Mouse (Mus musculus): ENCODE measurements around the gene Folr1. TPM values are rescaled to one million over a fixed set of nuclear protein-coding genes. Genes with fewer than 3 reads are reported as not detected.

The Folr1 gene
- polyA plus RNA-seq, 1 experiment from 2014 or later = 79.2 TPM

DNA sequence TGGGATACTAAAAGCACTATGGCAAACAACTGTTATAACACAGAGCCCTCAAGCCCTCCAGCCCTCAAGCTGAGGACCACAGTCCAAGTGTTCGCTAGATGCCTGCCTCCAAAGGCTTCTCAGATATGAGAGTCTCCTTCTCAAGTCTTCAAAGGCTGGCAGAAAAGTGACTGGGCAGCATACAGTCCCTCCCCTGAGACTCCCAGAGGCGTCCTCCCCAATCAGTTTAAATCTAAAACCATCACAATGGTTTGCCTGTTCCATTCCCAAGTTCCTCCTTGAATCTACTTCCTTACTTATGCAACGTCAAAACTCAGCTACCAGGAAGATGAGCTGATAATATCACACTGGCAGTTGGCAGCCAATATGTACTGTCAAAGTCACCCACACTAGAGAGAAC lies 7.2 kb downstream of the Folr1 start, which contains the start of gene Anapc15:
Anapc15 (plus strand) TSS at position 301 of the 400 bp plus-strand sequence.
- Histone ChIP-seq H3K27me3 (replicated peaks; ENCODE audit: control insufficient read depth, insufficient read depth, low read length) (no peaks in the 10 kb centered on the region), H3K4me1 (replicated peaks; ENCODE audit: control insufficient read depth, insufficient read depth, low read length) (no peaks in the 10 kb centered on the region), H3K9ac (ENCODE audit: low read length) (no peak within 1 kb of the TSS), H3K27ac (ENCODE audit: low read depth) (no peak within 1 kb of the TSS), H3K4me3 (ENCODE audit: low read depth, low read length) (no peak within 1 kb of the TSS), H3K9me3 (ENCODE audit: control insufficient read depth, low read length) (no peaks in the 10 kb centered on the region), H3K4me2 (ENCODE audit: low read length) (no peak within 1 kb of the TSS), H3K36me3 (ENCODE audit: control insufficient read depth, insufficient read depth, low read length) (no peaks in the 10 kb centered on the region)
- 77% methylated on average over 3 of the region's 3 CpGs for WGBS
- no peak for DNase-seq (ENCODE audit: low spot score)
- ATAC-seq (replicated peaks; ENCODE audit: low FRiP score, low TSS enrichment, low read depth) = no peak

DNA sequence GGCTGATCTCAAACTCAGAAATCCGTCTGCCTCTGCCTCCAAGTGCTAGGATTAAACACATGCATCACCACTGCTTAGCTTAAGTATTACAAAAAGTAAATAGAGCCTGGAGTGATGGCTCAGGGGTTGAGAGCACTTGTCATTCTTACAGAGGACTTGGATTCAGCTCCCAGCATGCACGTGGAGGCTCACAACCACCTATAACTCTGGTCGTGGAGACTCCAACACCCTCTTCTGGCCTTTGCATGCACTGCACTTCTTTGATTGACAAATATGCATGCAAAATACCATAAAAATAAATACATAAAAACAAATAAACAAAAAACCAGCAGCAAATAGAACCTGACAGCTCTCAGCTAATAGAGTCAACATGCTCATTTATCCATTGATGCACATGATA lies 8.3 kb downstream of the Folr1 start:
- no peaks in the 10 kb centered on the region for H3K27me3 ChIP-seq (replicated peaks; ENCODE audit: control insufficient read depth, insufficient read depth, low read length)
- DNase-seq (ENCODE audit: low spot score) = no peak
- H3K36me3 ChIP-seq (ENCODE audit: control insufficient read depth, insufficient read depth, low read length) = no peaks in the 10 kb centered on the region
- no peaks in the 10 kb centered on the region for H3K4me1 ChIP-seq (replicated peaks; ENCODE audit: control insufficient read depth, insufficient read depth, low read length)
- H3K9ac ChIP-seq (ENCODE audit: low read length) = no peak overlapping the region
- ATAC-seq (replicated peaks; ENCODE audit: low FRiP score, low TSS enrichment, low read depth) = no peak
- H3K4me2 ChIP-seq (ENCODE audit: low read length) = no peak overlapping the region
- 71% methylated on average over 3 of the region's 3 CpGs for WGBS
- no peak overlapping the region for H3K4me3 ChIP-seq (ENCODE audit: low read depth, low read length)
- H3K27ac ChIP-seq (ENCODE audit: low read depth) = no peak overlapping the region
- no peaks in the 10 kb centered on the region for H3K9me3 ChIP-seq (ENCODE audit: control insufficient read depth, low read length)

DNA sequence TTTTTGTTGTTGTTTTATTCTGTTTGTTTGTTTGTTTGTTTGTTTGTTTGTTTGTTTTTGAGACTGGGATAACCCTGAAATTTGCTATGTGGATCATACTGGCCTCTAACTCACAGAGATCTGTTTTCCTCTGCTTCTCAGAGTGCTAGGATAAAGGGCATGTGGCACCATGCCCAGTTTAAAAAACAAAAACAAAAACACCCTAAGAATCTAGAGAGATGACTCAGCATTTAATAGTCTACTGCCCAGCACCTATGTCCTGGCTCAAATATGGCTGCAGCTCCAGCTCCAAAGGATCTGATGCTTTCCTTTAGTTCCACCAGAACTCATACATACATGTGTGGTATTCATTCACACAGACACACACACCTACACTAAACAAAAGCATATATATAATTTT lies 9.6 kb downstream of the Folr1 start:
- Histone ChIP-seq H3K27ac (ENCODE audit: low read depth) (no peak overlapping the region), H3K4me1 (replicated peaks; ENCODE audit: control insufficient read depth, insufficient read depth, low read length) (no peaks in the 10 kb centered on the region)
- ATAC-seq (replicated peaks; ENCODE audit: low FRiP score, low TSS enrichment, low read depth) = no peak

DNA sequence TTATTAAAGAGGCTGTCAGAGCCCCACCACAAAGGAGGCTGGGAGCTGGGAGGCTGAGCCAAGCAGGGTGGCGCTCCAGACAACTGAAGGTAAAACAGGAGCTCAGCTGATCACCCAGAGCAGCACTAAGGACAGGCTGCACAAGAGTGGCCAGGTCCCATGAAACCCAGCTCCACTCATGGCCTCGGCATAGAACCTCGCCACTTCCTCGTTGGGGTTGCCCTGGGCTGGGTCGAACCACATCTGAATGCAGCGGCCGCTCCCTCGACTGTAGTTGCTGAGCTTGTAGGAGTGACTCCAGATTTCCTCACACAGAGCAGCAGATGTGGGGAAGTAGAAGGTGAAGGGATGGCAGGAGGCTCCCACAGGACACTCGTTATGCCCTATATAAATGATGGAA lies 12.2 kb downstream of the Folr1 start:
- no peaks in the 10 kb centered on the region for H3K36me3 ChIP-seq (ENCODE audit: control insufficient read depth, insufficient read depth, low read length)
- H3K4me3 ChIP-seq (ENCODE audit: low read depth, low read length) = no peak overlapping the region
- H3K4me2 ChIP-seq (ENCODE audit: low read length) = no peak overlapping the region
- H3K9me3 ChIP-seq (ENCODE audit: control insufficient read depth, low read length) = no peaks in the 10 kb centered on the region
- H3K9ac ChIP-seq (ENCODE audit: low read length) = no peak overlapping the region
- DNase-seq (ENCODE audit: low spot score) (no peak), ATAC-seq (replicated peaks; ENCODE audit: low FRiP score, low TSS enrichment, low read depth) (no peak)
- whole genome bisulfite sequencing = 80% methylated on average over 9 of the region's 9 CpGs
- no peaks in the 10 kb centered on the region for H3K27me3 ChIP-seq (replicated peaks; ENCODE audit: control insufficient read depth, insufficient read depth, low read length)
- H3K4me1 ChIP-seq (replicated peaks; ENCODE audit: control insufficient read depth, insufficient read depth, low read length) = no peaks in the 10 kb centered on the region
- H3K27ac ChIP-seq (ENCODE audit: low read depth) = no peak overlapping the region

More for the DNA sequence above, 9.6 kb downstream of the Folr1 start:
- H3K9ac ChIP-seq (ENCODE audit: low read length) = no peak overlapping the region
- H3K4me3 ChIP-seq (ENCODE audit: low read depth, low read length) = no peak overlapping the region
- no peaks in the 10 kb centered on the region for H3K9me3 ChIP-seq (ENCODE audit: control insufficient read depth, low read length)
- H3K27me3 ChIP-seq (replicated peaks; ENCODE audit: control insufficient read depth, insufficient read depth, low read length) = no peaks in the 10 kb centered on the region
- no peaks in the 10 kb centered on the region for H3K36me3 ChIP-seq (ENCODE audit: control insufficient read depth, insufficient read depth, low read length)
- DNase-seq (ENCODE audit: low spot score) = no peak
- no peak overlapping the region for H3K4me2 ChIP-seq (ENCODE audit: low read length)

DNA sequence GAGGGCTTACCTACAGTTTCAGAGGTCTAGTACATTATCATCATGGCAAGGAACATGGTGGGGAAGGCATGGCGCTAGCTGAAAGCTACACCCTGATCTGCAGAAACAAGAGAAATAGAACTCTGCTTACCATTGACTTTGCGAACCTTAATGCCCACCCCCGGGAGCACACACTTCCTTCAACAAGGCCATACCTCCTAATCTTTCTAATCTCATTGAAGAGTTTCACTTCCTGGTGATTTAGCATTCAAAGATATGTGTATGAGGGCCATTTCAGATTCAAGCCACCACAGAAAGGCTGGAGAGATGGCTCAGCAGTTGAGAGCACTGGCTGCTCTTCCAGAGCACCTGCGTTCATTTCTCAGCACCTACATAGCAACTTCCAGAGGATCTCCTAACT lies 13.5 kb downstream of the Folr1 start, which contains the start of gene Folr2:
Folr2 (minus strand) TSS at position 101 of the 400 bp plus-strand sequence.
- no peak within 1 kb of the TSS for H3K27ac ChIP-seq (ENCODE audit: low read depth)
- no peak within 1 kb of the TSS for H3K9ac ChIP-seq (ENCODE audit: low read length)
- H3K4me3 ChIP-seq (ENCODE audit: low read depth, low read length) = no peak within 1 kb of the TSS
- H3K27me3 ChIP-seq (replicated peaks; ENCODE audit: control insufficient read depth, insufficient read depth, low read length) = no peaks in the 10 kb centered on the region
- no peak for DNase-seq (ENCODE audit: low spot score)
- no peaks in the 10 kb centered on the region for H3K4me1 ChIP-seq (replicated peaks; ENCODE audit: control insufficient read depth, insufficient read depth, low read length)
- no peaks in the 10 kb centered on the region for H3K36me3 ChIP-seq (ENCODE audit: control insufficient read depth, insufficient read depth, low read length)
- no peak within 1 kb of the TSS for H3K4me2 ChIP-seq (ENCODE audit: low read length)
- H3K9me3 ChIP-seq (ENCODE audit: control insufficient read depth, low read length) = no peaks in the 10 kb centered on the region
- WGBS = 93% methylated on average over 4 of the region's 4 CpGs
- ATAC-seq (replicated peaks; ENCODE audit: low FRiP score, low TSS enrichment, low read depth) = no peak

DNA sequence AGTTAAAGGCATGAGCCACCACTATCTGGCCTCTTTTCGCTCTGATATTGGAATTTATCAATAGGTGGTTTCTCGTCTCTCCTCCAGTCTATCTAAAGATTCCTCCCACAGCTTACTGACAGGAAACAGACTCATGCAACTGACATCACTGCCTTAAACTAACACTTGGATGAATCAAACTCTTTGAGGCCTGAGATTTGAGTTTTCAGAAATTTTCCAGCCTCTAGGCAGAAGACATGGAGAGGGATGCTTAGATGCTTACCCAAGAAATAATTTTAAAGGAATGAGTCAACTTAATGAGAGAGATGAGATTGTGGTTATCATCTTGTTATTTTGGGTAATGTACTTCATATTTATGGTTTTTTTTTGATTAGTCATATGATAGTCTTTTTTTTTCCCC lies 16.8 kb downstream of the Folr1 start:
- no peaks in the 10 kb centered on the region for H3K9me3 ChIP-seq (ENCODE audit: control insufficient read depth, low read length)
- ATAC-seq (replicated peaks; ENCODE audit: low FRiP score, low TSS enrichment, low read depth) (no peak), DNase-seq (ENCODE audit: low spot score) (no peak)
- no peaks in the 10 kb centered on the region for H3K27me3 ChIP-seq (replicated peaks; ENCODE audit: control insufficient read depth, insufficient read depth, low read length)
- H3K9ac ChIP-seq (ENCODE audit: low read length) = no peak overlapping the region
- no peaks in the 10 kb centered on the region for H3K36me3 ChIP-seq (ENCODE audit: control insufficient read depth, insufficient read depth, low read length)
- no peak overlapping the region for H3K27ac ChIP-seq (ENCODE audit: low read depth)
- no peak overlapping the region for H3K4me2 ChIP-seq (ENCODE audit: low read length)
- H3K4me1 ChIP-seq (replicated peaks; ENCODE audit: control insufficient read depth, insufficient read depth, low read length) = no peaks in the 10 kb centered on the region
- WGBS = 58% methylated on average over 2 of the region's 2 CpGs
- H3K4me3 ChIP-seq (ENCODE audit: low read depth, low read length) = no peak overlapping the region

GRCm38 (mm10) chr7:101852846-101853245 lies 17.7 kb downstream of the Folr1 start:
- Histone ChIP-seq H3K4me2 (ENCODE audit: low read length) (no peak overlapping the region), H3K36me3 (ENCODE audit: control insufficient read depth, insufficient read depth, low read length) (no peaks in the 10 kb centered on the region), H3K9ac (ENCODE audit: low read length) (no peak overlapping the region), H3K27ac (ENCODE audit: low read depth) (no peak overlapping the region), H3K4me1 (replicated peaks; ENCODE audit: control insufficient read depth, insufficient read depth, low read length) (no peaks in the 10 kb centered on the region), H3K4me3 (ENCODE audit: low read depth, low read length) (no peak overlapping the region), H3K27me3 (replicated peaks; ENCODE audit: control insufficient read depth, insufficient read depth, low read length) (no peaks in the 10 kb centered on the region), H3K9me3 (ENCODE audit: control insufficient read depth, low read length) (no peaks in the 10 kb centered on the region)
- DNase-seq (ENCODE audit: low spot score) (no peak), ATAC-seq (replicated peaks; ENCODE audit: low FRiP score, low TSS enrichment, low read depth) (no peak)
- WGBS = 89% methylated on average over 6 of the region's 6 CpGs

GRCm38 (mm10) chr7:101851689-101852088 lies 18.9 kb downstream of the Folr1 start:
- DNase-seq (ENCODE audit: low spot score) = no peak
- 82% methylated on average over 6 of the region's 6 CpGs for WGBS
- Histone ChIP-seq H3K4me1 (replicated peaks; ENCODE audit: control insufficient read depth, insufficient read depth, low read length) (no peaks in the 10 kb centered on the region), H3K9me3 (ENCODE audit: control insufficient read depth, low read length) (no peaks in the 10 kb centered on the region), H3K36me3 (ENCODE audit: control insufficient read depth, insufficient read depth, low read length) (no peaks in the 10 kb centered on the region), H3K9ac (ENCODE audit: low read length) (no peak overlapping the region), H3K27ac (ENCODE audit: low read depth) (no peak overlapping the region), H3K27me3 (replicated peaks; ENCODE audit: control insufficient read depth, insufficient read depth, low read length) (no peaks in the 10 kb centered on the region), H3K4me3 (ENCODE audit: low read depth, low read length) (no peak overlapping the region), H3K4me2 (ENCODE audit: low read length) (no peak overlapping the region)
- no peak for ATAC-seq (replicated peaks; ENCODE audit: low FRiP score, low TSS enrichment, low read depth)

DNA sequence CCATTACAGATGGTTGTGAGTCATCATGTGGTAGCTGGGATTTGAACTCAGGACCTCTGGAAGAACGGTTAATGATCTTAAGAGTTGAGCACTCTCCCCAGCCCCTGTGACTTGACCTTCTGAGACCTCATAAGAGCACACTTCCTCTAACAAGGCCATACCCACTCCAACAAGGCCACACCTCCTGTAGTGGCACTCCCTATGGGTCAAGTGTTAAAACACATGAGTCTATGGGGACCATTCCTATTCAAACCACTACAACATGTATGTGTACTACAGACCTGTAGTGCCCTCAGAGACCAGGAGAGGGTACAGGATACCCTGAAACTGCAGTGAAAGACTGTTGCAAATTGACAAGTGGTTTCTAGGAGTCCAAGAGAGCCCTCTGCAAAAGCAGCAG lies 22.7 kb downstream of the Folr1 start:
- Histone ChIP-seq H3K36me3 (ENCODE audit: control insufficient read depth, insufficient read depth, low read length) (no peaks in the 10 kb centered on the region), H3K9ac (ENCODE audit: low read length) (no peak overlapping the region), H3K4me1 (replicated peaks; ENCODE audit: control insufficient read depth, insufficient read depth, low read length) (no peaks in the 10 kb centered on the region), H3K9me3 (ENCODE audit: control insufficient read depth, low read length) (no peaks in the 10 kb centered on the region), H3K27me3 (replicated peaks; ENCODE audit: control insufficient read depth, insufficient read depth, low read length) (no peaks in the 10 kb centered on the region), H3K4me2 (ENCODE audit: low read length) (no peak overlapping the region), H3K4me3 (ENCODE audit: low read depth, low read length) (no peak overlapping the region), H3K27ac (ENCODE audit: low read depth) (no peak overlapping the region)
- WGBS = 100% methylated on average over 1 of the region's 1 CpGs
- ATAC-seq (replicated peaks; ENCODE audit: low FRiP score, low TSS enrichment, low read depth) = no peak
- no peak for DNase-seq (ENCODE audit: low spot score)
